Mouse (Mus musculus) hindbrain, embryonic 11.5 days (tissue): Measurements from ENCODE around the gene Fbxl17. TPM values are rescaled to one million over a fixed set of nuclear protein-coding genes. Genes with fewer than 3 reads are reported as not detected.

ENCODE experiments used
- ATAC-seq: fragments of 200-750 bp; cut with Nextera tagmentation; 2 replicates; pipeline ENCODE4 v1.8.0; 2017; ENCODE audit warnings: mild to moderate bottlenecking, moderate TSS enrichment, moderate library complexity; ENCODE audit not compliant: low FRiP score
- DNase-seq: peaks from one replicate; pipeline ENCODE4 v3.0.0-alpha.2; 2015; ENCODE audit warnings: low spot score
- H3K27ac ChIP-seq: fragments of 300-500 bp; sonication (generic); 2 replicates; pipeline ENCODE4 v1.5.1; 2014; ENCODE audit warnings: mild to moderate bottlenecking, low read depth, low read length
- H3K27me3 ChIP-seq: fragments of 300-500 bp; sonication (generic); 2 replicates; pipeline ENCODE4 v1.6.1; 2014; ENCODE audit warnings: mild to moderate bottlenecking, low read length, moderate library complexity, mixed read lengths; ENCODE audit not compliant: control insufficient read depth, insufficient read depth
- H3K36me3 ChIP-seq: fragments of 300-500 bp; sonication (generic); 2 replicates; pipeline ENCODE4 v1.6.1; 2014; ENCODE audit warnings: mild to moderate bottlenecking, low read length, moderate library complexity, mixed read lengths; ENCODE audit not compliant: control insufficient read depth, insufficient read depth
- H3K4me1 ChIP-seq: fragments of 300-500 bp; sonication (generic); replicated peaks from 2 replicates; pipeline ENCODE4 v1.6.1; 2014; ENCODE audit warnings: low read length, mixed read lengths; ENCODE audit not compliant: control insufficient read depth, insufficient read depth
- H3K4me2 ChIP-seq: fragments of 300-500 bp; sonication (generic); replicated peaks from 2 replicates; pipeline ENCODE4 v1.6.1; 2014; ENCODE audit warnings: mild to moderate bottlenecking, low read depth, low read length
- H3K4me3 ChIP-seq: fragments of 300-500 bp; sonication (generic); 2 replicates; pipeline ENCODE4 v1.5.1; 2014; ENCODE audit warnings: low read depth, low read length
- H3K9ac ChIP-seq: fragments of 300-500 bp; sonication (generic); 2 replicates; pipeline ENCODE4 v1.6.1; 2014; ENCODE audit warnings: low read depth, low read length
- H3K9me3 ChIP-seq: fragments of 300-500 bp; sonication (generic); 2 replicates; pipeline ENCODE4 v1.6.1; 2016; ENCODE audit warnings: low read length; ENCODE audit not compliant: control insufficient read depth
- WGBS: fragments of 180-500 bp; shearing (Covaris S2); extraction: QIAGEN DNeasy Blood & Tissue Kit; methylation state at CpG from one replicate; pipeline ENCODE4 v1.1.7; 2014; 5-methylcytosine and 5-hydroxymethylcytosine counted together
- polyA plus RNA-seq: library from polyadenylated mRNA; unstranded; fragments of >200 nt; fragmentation: Nextera tagmentation; extraction: Ambion mirVana; gene quantifications from 2 replicates; pipeline ENCODE4 v1.2.1, GENCODE M21; 2014

The Fbxl17 gene
- polyA plus RNA-seq, 1 experiment from 2014 or later: 9.1 TPM

GRCm38 (mm10) chr17:63301822-63302393 is 197.9 kb downstream of the Fbxl17 start:
- no peak overlapping the region for H3K4me3 ChIP-seq
- H3K4me2 ChIP-seq: no peak overlapping the region
- no peaks in the 10 kb centered on the region for H3K36me3 ChIP-seq
- H3K27ac ChIP-seq: no peak overlapping the region
- DNase-seq: no peak
- ATAC-seq: no peak
- H3K27me3 ChIP-seq: no peaks in the 10 kb centered on the region
- H3K9me3 ChIP-seq: no peaks in the 10 kb centered on the region
- H3K9ac ChIP-seq: no peak overlapping the region
- WGBS: 52% methylated on average over 12 of the region's 12 CpGs
- H3K4me1 ChIP-seq: no peaks in the 10 kb centered on the region

GRCm38 (mm10) chr17:63295471-63295870 is 204.3 kb downstream of the Fbxl17 start:
- Histone ChIP-seq H3K9me3 (no peaks in the 10 kb centered on the region), H3K4me1 (no peaks in the 10 kb centered on the region), H3K4me2 (no peak overlapping the region), H3K4me3 (no peak overlapping the region), H3K27me3 (no peaks in the 10 kb centered on the region), H3K27ac (no peak overlapping the region), H3K36me3 (no peaks in the 10 kb centered on the region), H3K9ac (no peak overlapping the region)
- 54% methylated on average over 2 of the region's 2 CpGs for WGBS
- ATAC-seq (no peak), DNase-seq (no peak)

GRCm38 (mm10) chr17:63294961-63295360 is 204.9 kb downstream of the Fbxl17 start:
- no peak overlapping the region for H3K27ac ChIP-seq
- DNase-seq: peak; percentile 13

GRCm38 (mm10) chr17:63293979-63294378 is 205.8 kb downstream of the Fbxl17 start:
- Histone ChIP-seq H3K27me3 (no peaks in the 10 kb centered on the region), H3K9me3 (no peaks in the 10 kb centered on the region), H3K4me3 (no peak overlapping the region), H3K27ac (no peak overlapping the region), H3K36me3 (no peaks in the 10 kb centered on the region), H3K4me2 (no peak overlapping the region), H3K4me1 (no peaks in the 10 kb centered on the region), H3K9ac (no peak overlapping the region)
- ATAC-seq (no peak), DNase-seq (no peak)
- 28% methylated on average over 3 of the region's 3 CpGs for WGBS

More at GRCm38 (mm10) chr17:63294961-63295360, 204.9 kb downstream of the Fbxl17 start:
- H3K4me1 ChIP-seq: no peaks in the 10 kb centered on the region
- H3K9me3 ChIP-seq: no peaks in the 10 kb centered on the region
- no peaks in the 10 kb centered on the region for H3K36me3 ChIP-seq
- ATAC-seq: no peak
- H3K4me2 ChIP-seq: no peak overlapping the region
- no peaks in the 10 kb centered on the region for H3K27me3 ChIP-seq
- H3K9ac ChIP-seq: no peak overlapping the region
- H3K4me3 ChIP-seq: no peak overlapping the region
- 40% methylated on average over 3 of the region's 3 CpGs for WGBS

- no peaks in the 10 kb centered on the region for H3K4me1 ChIP-seq
- DNase-seq (no peak), ATAC-seq (no peak)
- no peak overlapping the region for H3K4me2 ChIP-seq
- H3K4me3 ChIP-seq: no peak overlapping the region
- no peaks in the 10 kb centered on the region for H3K36me3 ChIP-seq
- no peaks in the 10 kb centered on the region for H3K27me3 ChIP-seq
- H3K9me3 ChIP-seq: no peaks in the 10 kb centered on the region
- no peak overlapping the region for H3K27ac ChIP-seq
- WGBS: 89% methylated on average over 1 of the region's 1 CpGs
- H3K9ac ChIP-seq: no peak overlapping the region
These were observed 210.4 kb downstream of the Fbxl17 start for GRCm38 (mm10) chr17:63289317-63289913.

- no peak overlapping the region for H3K27ac ChIP-seq
- no peaks in the 10 kb centered on the region for H3K36me3 ChIP-seq
- no peak overlapping the region for H3K4me2 ChIP-seq
- DNase-seq: no peak
- H3K27me3 ChIP-seq: no peaks in the 10 kb centered on the region
- H3K9me3 ChIP-seq: no peaks in the 10 kb centered on the region
- WGBS: 94% methylated on average over 4 of the region's 4 CpGs
- no peak overlapping the region for H3K4me3 ChIP-seq
- ATAC-seq: no peak
- H3K9ac ChIP-seq: no peak overlapping the region
- no peaks in the 10 kb centered on the region for H3K4me1 ChIP-seq
These were observed 211.0 kb downstream of the Fbxl17 start for GRCm38 (mm10) chr17:63288850-63289249.

- Histone ChIP-seq H3K9ac (no peak overlapping the region), H3K4me3 (no peak overlapping the region), H3K4me2 (no peak overlapping the region), H3K27ac (no peak overlapping the region), H3K36me3 (no peaks in the 10 kb centered on the region), H3K4me1 (no peaks in the 10 kb centered on the region), H3K9me3 (no peaks in the 10 kb centered on the region), H3K27me3 (no peaks in the 10 kb centered on the region)
- ATAC-seq: no peak
- WGBS: 77% methylated on average over 2 of the region's 2 CpGs
- no peak for DNase-seq
These were observed 212.4 kb downstream of the Fbxl17 start for GRCm38 (mm10) chr17:63287413-63287812.

- Histone ChIP-seq H3K4me2 (no peak overlapping the region), H3K4me1 (no peaks in the 10 kb centered on the region)
- DNase-seq: no peak
These were observed 214.4 kb downstream of the Fbxl17 start for GRCm38 (mm10) chr17:63285265-63285939.

GRCm38 (mm10) chr17:63284074-63284473 is 215.7 kb downstream of the Fbxl17 start:
- Histone ChIP-seq H3K4me3 (no peak overlapping the region), H3K4me1 (no peaks in the 10 kb centered on the region), H3K9me3 (no peaks in the 10 kb centered on the region), H3K27me3 (no peaks in the 10 kb centered on the region), H3K4me2 (no peak overlapping the region), H3K27ac (no peak overlapping the region), H3K9ac (no peak overlapping the region), H3K36me3 (no peaks in the 10 kb centered on the region)
- ATAC-seq: no peak
- 86% methylated on average over 4 of the region's 4 CpGs for WGBS
- DNase-seq: no peak

More at GRCm38 (mm10) chr17:63285265-63285939, 214.4 kb downstream of the Fbxl17 start:
- H3K4me3 ChIP-seq: no peak overlapping the region
- H3K9ac ChIP-seq: no peak overlapping the region
- H3K9me3 ChIP-seq: no peaks in the 10 kb centered on the region
- H3K27me3 ChIP-seq: no peaks in the 10 kb centered on the region
- H3K36me3 ChIP-seq: no peaks in the 10 kb centered on the region
- 63% methylated on average over 11 of the region's 11 CpGs for WGBS
- no peak for ATAC-seq
- H3K27ac ChIP-seq: no peak overlapping the region
